Mouse (Mus musculus) B cell, adult 2 months (primary cell): ENCODE results near the gene Impg1.
"Not testable (repeated sequence)": the region's sequence is repeated elsewhere in the genome, so short reads cannot be mapped to it uniquely, and the experiment has no call there.

ENCODE experiments used
- DNase-seq, 2 experiments: peaks; one replicate each; pipeline ENCODE4 v3.0.0; 2022

Gene Impg1

DNA sequence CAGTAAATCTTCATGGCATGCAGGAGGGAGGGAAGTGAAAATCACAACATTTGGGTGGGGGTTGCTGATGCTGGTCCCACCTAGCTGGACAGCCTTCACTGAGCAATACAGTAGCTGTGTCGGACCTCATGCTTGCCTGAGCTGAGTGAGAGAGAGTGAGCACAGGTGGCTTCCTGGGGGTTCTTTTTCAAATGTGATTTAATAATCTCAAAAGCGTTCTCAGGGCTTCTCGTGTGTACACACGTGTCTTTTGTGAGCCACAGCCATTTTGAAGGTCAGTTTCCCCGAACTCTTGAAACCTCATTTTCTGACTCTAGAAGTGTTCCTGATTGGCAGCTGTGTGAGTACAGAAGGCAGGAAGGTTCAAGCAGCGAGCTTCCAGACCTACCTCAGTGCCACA, 122.8 kb downstream of the Impg1 start:
- no peak for DNase-seq

DNA sequence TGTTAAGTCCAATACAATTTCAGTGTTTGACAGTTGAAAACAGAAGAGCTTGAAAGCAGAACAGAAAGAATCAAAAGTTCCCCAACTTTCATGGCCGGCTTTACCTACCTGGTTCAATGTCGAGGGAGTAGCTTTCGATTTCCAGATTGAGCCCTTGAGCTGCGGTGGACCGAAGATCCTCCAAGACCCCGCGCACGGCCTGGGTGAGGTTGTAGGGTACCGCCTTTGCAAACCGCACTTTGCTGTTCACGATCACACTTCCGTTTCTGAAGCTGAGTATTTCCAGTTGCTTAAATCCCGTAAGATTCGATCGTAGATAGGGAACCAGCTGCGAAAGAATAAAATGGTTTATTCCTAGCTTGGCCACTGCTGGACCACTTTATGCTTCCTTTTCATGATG, 123.5 kb downstream of the Impg1 start:
- DNase-seq, result peak; percentile 11 to 21

- DNase-seq, result no peak
These were observed 124.4 kb downstream of the Impg1 start for GRCm38 (mm10) chr9:80340927-80341326.

- DNase-seq, result no peak
These were observed 127.3 kb downstream of the Impg1 start for GRCm38 (mm10) chr9:80338026-80338425.

DNA sequence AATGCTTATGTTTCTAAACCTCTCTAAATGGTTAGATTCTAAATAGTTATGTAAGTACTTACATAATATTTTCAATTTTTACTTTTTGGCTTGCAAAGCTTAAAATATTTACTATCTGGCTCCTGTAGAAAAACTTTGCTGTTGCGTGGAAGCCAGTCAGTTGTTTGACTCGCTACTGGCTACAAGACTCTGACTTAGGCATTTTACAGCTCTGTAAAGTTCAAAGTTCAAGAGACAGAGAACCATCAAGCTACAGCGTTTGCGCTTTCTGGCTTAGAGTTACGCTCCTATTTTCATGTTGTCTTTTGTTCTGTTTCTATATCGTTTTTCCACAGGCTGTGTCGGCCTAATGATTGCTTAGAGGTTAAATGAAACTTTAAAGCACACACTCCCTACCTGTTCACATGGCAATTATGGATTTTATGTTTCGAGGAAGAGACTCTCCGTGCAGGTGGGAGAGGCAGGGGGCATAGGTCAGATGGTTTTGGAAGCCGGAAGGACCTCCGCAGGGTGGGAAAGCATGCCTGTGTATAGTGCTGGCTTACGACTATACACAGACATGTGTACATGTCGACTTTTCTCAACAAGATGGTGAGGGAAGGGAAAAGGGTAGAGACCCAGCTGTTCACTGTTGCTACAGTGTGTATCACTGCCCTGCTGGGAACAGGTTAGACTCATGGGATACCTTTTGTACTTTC, 129.5 kb downstream of the Impg1 start:
- no peak for DNase-seq

GRCm38 (mm10) chr9:80333998-80334605, 131.2 kb downstream of the Impg1 start:
- no peak for DNase-seq

DNA sequence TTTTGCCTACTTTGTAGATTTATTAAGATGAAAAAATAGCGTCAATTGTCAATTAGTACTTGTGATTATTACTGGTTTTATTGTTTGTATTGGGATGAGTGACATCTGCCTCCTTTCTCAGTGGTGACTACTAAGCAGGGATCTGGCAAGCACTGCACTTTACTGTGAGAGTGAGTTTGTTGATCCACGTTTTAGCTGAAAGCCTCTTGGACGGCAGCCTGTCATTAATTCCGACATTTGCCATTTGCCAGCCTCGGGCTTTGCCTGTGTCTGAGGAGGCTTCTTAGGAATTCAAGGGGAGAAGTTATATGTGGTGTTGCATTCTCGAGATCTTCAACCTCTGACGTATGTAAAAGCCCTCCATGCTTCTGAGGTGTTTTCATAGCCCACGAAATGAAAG, 131.8 kb downstream of the Impg1 start:
- DNase-seq, result no peak

DNA sequence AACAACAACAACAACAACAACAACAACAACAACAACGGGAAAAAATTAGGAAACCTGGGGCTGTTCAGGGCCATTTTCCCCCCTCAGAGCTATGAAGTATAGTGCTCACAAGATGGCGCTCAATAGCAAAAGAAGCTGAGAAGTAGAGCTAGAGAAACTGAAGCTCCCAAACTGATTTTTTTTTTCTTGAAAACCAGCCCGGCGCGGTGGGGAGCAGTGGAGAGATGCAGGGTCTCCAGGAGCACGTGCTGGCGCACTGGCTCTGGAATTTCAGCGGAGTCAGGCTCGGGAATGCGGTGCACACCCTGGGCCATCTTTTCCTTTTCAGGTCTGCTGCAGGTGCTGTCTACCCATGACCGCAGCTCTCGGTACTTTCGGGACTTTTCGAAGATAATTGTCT, 133.1 kb downstream of the Impg1 start:
- DNase-seq, result peak; percentile 6 to 16

GRCm38 (mm10) chr9:80321051-80321887, 144.0 kb downstream of the Impg1 start:
- DNase-seq, result not testable (repeated sequence)

GRCm38 (mm10) chr9:80318027-80318426, 147.3 kb downstream of the Impg1 start:
- no peak for DNase-seq

GRCm38 (mm10) chr9:80315922-80316321, 149.4 kb downstream of the Impg1 start:
- DNase-seq, result no peak

GRCm38 (mm10) chr9:80313610-80314009, 151.7 kb downstream of the Impg1 start:
- DNase-seq, result no peak

- no peak for DNase-seq
These were observed 157.7 kb downstream of the Impg1 start for GRCm38 (mm10) chr9:80307629-80308028.

DNA sequence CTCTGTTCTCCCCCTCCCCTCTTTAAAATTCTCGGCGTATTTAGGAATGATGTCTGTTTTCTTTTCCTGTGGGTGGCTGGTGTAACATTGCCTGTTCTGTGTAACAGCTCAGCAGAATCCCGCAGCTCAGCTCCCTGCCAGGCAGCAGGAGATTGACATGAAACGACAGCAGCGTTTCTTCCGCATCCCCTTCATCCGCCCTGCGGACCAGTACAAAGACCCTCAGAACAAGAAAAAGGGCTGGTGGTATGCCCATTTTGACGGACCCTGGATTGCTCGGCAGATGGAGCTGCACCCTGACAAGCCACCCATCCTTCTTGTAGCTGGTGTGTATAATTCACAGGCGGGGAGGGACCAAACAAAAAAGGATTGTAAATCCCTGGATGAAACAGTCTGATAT, 158.4 kb downstream of the Impg1 start:
- DNase-seq, result no peak

DNA sequence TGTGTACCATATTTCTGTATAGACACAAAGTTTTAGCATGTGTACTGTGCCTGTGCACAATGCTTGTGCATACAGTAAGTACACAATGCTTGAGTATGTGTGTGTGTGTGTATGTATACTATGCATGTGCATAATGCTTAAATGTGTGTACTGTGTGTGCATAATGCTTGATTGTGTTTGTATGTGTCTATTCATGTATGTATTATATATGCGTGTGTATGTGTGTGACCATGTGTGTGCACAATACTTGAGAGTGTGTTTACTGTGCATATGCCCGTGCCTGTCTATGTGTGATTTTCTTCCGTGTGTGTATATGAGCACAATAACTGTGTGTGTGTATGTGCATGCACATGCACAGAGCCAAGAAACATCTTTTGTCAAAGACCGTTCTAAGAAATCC, 158.9 kb downstream of the Impg1 start:
- no peak for DNase-seq

DNA sequence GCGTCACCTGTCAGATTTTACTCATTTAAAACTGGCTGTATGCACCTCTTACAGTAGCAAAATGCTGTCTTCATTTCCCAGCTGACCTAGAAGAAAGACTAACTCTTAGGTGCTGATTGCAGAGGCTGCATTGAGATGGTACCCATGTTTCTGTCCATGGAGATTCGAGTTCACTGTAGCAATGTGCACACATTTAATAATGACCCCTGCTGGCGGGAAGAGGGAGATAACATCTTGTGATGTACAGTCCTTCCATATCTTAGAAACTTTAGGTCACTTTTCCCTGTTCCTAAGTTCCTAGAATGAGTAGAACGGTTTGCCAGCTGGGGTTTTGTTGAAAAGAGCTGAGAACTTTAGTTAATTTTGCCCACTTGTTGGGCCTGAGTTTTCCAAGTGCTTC, 161.8 kb downstream of the Impg1 start:
- peak; percentile 29 to 47 for DNase-seq

- DNase-seq, result no peak
These were observed 166.2 kb downstream of the Impg1 start for GRCm38 (mm10) chr9:80299031-80299430.

DNA sequence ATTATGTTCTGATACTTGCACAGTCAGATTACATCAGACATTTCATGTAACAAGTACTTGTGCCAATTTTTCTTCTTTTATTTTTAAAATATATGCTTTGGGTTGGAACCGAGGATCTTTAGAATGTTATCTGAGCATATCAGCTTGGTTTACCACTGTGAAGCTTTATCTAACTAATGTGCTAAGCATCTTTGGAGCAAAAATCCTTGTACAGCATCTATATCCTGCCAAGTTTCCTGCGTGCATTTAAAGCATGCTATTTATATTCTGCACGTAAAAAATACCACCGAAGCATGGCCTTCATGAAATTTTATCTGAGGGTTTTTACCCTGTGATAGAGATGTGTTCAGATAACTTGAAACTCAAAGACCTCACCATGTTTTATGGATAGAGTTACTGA, 169.2 kb downstream of the Impg1 start:
- DNase-seq, result no peak

GRCm38 (mm10) chr9:80293056-80293584, 172.2 kb downstream of the Impg1 start:
- DNase-seq, result peak; percentile 17 to 26

GRCm38 (mm10) chr9:80286845-80287244, 178.4 kb downstream of the Impg1 start:
- DNase-seq, result no peak

DNA sequence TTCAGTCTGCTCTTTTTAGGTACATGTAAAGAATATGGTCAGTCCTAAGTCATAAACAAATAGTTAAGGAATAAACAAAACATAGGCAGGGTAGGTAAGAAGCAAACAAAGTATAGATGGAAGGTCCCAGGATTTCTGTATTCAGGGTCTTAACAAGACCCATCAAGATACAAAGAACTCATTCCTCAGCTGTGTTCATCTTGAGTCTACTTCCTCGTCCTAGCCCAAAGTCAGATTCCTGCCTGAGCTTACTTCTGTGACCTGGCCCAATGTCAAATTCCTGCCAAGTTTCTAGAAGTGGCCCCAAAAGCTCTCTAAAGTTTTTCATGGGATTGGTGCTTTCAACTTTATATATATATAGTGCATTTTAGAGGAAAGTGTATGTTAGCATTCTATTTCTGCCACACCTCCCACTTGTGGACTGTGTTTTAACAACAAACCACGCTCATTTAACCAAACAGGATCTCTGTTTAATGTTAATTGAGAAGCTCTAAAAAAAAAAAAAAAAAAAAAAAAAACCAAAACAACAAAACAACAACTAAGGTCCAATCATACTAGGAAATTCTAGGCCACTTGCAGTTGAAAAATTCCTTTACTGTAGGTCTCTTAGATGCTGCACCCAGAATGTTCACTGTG, 180.6 kb downstream of the Impg1 start:
- DNase-seq, result no peak

DNA sequence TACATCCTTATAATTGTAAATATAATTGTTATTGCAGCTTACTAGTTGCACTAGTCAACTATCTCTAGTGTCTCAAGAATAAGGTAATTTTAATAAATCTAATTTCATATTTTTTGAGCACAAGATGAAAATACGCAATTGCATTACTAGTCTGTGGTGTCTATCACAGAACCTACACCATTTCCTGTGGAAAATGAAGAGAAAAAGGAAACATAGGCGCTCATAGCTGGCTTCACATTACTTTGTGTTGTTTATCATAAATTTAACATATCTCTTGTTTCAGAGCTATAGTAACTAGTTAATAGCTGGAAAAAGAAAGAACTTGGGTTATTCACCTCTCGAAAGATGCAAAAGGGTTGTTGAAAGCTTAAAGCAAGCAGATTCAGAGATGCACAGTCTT, 182.9 kb downstream of the Impg1 start:
- DNase-seq, result no peak

DNA sequence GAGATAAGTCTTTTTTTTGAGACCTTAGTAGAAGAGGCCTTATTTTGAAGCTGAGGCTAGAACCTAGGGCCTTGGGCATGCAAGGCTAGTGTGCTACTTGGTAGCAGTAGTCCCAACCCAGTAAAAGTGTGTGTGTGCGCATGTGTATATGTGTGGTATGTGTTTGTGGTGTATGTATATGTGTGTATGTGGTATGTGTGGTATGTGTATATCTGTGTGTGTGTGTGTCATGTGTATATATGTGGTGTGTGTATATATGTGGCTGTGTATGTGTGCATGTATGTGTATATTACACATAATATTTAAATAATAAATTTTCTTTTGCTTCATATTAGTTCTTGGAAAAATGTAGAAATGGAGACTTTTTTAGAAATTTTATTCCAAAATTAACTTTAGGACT, 184.6 kb downstream of the Impg1 start:
- DNase-seq, result no peak
